Mouse (Mus musculus) layer of hippocampus, adult 11-12 months (tissue): Measurements from ENCODE around the gene Fut1.

Source experiments
- DNase-seq: peaks from one replicate; pipeline ENCODE4 v3.0.0; 2022; ENCODE audit warnings: low spot score

The Fut1 gene

DNA sequence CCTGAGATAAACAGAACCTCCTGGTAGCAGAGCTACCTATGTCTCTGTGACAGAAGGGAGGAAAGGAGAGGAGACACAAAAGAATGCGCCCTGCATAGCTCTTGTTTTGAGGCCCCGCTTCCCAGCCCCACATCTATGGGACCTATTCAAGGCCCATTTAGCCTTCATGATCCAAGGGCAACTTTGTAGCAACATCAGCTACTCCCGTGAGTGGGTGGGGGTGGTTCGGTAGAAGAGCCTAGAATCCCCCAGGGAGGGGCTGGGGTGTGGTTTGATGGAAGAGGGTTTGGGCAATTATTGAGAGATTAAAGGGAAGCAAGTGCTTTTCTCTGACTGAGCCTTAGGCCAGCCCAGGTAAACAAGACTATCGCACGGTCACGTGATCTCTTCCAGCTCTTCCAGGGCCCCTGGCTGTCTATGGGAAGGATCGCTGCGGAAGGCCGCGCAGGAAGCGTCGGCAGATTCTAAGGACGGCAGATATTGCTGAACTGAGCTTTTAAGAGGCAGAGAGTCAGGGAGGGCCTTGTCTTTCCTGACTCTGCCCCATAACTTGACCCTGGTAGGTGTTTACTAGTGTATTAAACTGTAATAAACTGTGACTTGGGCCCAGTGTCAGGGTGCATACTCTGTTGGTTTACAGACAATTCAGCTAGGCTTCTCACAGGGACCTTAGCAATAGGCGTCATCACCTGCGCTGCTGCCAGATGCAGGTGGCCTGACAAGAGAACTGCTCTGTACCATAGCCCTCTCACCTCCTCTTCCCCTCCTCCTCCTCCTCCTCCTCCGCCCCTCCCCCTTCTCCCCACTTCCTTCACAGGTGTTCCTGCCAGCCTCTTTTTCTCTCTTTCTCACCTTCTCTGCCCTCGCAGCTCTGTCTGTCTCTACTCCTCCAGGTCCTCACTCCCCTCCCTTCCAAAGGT lies 17.9 kb upstream of the Fut1 start:
- DNase-seq: no peak

DNA sequence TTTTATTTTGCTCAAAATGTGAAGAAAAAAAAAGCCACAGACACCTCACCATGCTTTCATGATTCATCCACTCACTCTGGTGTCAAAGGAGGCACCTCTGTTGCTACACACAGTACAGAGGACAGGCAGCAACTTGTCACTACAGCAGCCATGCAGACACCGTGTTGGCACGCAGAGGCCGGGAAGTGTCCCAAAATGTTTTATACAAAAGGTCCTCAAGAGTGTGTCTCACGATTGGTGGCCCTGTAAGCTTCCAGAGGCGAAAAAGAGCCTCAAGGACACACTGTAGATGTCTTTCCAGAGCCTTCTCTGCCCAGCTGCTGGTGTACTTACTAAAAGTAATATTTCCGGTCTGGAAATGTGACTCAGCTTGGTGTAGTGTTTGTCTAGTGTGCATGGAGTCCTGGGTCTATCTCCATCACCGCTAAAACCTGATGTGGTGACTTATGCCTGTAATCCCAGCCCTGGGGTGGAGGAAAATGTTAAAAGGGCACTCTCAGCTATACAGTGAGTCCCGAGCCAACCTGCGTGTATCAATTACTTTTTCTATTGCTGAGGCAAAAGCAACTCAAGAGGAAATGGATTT lies 11.3 kb upstream of the Fut1 start:
- DNase-seq: no peak

DNA sequence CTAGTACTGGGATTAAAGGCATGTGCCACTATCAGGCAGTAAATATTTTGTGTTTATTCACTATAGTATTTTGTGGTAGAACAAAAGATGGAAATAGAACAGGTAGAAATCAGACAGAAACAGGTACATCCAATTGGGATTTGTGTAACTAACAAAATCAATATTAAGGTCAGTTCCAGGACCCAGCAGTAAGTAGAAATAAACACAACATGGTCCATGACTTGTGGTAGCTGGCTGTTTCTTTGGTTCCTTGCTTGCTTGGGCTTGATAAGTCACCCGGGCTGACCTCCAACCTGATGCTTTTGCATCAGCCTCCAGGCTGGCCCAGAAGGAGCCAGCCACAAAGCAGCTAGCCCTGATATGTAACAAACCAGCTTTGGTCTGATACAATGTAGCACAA lies 7.6 kb upstream of the Fut1 start:
- DNase-seq: no peak

DNA sequence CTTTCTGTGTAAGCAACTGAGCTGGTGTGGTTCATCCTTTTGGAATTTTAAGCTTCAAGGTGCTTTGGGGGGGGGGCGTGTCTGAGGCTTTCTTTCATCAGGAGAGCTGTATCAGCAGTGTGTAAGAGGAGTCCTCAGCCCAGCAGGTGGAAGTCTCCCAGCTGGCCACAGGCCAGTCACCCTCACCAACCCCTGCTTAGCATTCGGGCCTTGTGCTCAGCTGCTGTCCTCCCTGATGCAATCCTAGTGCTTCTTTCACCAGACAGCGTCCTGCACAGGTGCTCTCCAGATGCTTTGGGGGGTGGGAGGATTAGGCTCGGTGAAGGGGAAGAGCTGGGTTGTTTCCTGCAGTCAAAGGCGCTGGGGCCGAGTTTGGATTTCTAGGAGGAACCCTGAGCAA lies 812 bp upstream of the Fut1 start:
- no peak for DNase-seq

DNA sequence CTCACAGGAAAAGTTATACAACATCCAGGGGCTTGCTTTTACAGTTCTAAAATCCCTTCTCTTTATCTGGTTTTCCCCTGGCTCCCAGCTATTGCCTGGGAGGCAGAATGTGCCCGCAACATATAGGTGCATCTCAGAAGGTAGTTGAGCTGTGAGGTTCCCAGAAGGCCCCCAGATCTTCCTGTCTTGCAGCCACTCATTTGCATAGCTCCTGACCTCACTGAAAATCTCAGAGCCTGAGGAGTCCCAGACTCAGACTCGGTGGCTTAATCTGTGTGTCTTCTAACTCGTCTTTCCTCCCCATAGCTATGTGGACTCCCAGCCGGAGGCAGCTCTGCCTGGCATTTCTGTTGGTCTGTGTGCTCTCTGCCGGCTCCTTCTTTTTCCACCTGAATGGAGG lies 1.2 kb downstream of the Fut1 start:
- no peak for DNase-seq

DNA sequence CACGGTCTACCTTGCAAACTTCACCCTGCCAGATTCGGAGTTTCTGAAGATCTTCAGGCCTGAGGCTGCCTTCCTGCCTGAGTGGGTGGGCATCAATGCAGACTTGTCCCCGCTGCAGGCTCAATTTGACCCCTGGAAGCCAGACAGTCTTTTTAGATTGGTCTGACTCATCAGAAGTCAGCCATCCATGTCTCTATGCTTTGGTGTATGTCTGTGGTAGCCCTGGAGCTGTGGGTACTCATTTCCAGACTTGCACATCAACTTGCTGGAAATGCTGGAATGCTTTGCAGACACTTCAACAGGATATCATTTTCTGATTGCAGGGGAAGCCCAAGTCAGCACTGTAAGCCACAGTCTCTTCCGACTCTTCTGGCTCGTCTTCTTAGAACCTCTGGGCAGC lies 2.5 kb downstream of the Fut1 start:
- DNase-seq: no peak

DNA sequence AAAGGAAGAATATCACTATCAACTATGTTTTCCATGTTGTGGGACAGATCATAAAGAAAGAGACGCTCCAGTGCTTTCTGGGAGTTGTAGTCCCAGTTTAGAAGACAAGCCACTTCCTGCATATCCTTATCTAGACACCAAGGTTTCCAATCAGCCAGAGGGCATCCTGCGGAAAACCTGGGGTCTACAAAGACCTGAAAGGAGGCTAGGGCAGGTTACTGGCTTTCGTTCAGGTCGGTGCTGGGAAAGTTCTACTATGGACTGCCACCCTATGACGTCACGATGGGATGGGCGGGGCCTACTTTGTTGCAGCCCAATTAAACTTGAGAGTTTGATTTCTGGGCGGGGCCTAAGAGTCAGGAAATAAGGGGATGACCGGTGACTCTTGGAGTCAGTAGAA lies 4.4 kb downstream of the Fut1 start, which contains the start of gene Izumo1:
TSS of gene Izumo1 (plus strand) at position 369 of the 400 bp plus-strand sequence.
- no peak for DNase-seq

DNA sequence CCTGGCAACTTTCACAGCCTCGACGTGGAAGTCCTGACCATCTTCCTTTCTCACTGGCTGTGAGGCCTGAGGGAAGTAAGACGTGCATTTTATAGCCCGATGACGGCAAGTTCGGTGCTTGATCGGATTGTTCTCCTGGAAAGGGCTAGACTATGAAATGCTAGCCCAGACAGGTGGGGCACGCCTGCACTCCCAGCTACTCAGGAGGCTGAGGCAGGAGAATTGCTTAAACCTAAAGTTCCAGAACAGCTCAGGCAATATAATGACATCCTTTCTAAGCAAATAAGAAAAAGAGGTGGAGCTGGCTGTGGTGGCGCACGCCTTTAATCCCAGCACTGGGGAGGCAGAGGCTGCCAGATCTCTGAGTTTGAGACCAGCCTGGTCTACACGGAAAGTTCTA lies 6.4 kb downstream of the Fut1 start:
- DNase-seq: no peak

DNA sequence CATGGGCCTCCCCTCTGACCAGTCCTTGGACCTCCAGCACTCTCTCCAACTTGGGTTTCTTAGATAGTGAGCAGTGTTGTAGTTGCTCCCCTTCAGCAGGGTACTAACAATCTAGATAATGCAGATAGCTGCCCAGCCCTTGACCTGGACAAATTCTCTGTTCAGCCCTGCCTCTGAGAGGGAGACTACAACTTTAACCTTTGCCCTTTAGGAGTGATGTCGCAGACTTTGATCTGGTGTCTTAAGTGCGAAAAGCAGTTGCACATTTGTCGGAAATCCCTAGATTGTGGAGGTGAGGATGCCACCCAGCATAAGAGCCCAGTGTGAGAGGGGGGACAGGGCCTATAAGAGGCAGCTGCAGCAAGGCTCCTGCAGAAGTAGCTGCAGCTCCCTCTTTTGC lies 7.6 kb downstream of the Fut1 start:
- no peak for DNase-seq

DNA sequence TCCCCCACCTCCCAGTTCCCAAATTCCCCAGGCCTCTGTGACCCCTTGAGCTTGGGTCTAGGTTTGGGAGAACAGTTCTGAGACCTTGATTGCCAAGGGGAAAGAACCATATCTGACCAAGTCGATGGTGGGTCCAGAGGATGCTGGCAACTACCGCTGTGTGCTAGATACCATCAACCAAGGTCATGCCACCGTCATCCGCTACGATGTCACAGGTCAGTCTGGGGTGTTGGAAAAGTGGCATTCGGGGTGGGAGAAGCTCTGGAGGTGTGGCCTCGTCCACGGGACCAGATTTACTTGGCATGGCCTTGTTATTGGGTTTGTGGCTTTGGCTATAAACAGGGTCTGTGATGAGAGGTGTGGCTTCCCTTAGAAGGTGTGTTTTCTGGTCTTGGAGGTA lies 8.4 kb downstream of the Fut1 start:
- DNase-seq: no peak

DNA sequence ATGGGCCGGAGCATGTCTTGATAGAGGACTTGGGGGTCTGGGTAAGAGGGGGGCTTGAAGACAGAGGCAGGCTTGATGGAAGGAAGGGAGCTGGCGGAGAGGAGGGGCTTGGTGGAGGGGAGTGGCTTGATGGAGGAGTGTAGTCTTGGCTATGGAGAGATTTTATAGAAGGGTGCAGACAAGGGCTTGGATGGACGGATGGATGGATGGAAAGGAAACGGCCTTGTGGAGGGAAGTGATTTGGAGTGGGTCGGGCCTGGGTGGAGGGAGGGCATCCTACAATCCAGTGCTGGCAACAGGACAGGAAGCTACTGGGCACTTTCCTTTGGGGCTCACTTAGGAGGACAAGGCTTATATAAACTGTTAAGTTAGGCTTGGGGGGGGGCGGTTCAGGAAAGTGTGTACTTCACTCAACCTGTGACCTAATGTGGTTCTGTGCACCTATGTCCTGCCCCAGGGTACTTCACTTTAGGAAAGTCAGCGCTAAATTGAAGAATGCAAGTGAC lies 9.5 kb downstream of the Fut1 start:
- no peak for DNase-seq

DNA sequence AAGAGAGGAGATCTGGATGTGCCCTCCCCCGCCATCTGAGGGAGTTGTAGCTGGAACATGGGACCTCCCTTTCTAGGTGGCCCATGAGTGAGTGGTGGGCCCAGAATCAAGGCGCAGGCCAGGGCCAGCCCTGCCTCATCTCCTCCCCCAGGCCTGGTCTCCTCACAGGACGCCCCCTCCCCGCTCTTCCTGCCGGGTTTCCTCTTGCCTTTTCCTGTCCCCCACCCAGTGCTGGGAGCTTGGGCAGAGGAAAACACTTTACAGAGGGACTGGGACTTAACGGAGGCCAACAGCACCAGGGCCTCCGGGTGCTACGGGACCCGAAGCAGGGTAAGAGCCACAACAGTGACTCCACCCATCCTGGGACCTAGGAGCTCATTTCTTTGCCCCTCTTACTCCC lies 10.2 kb downstream of the Fut1 start, which contains the start of gene Rasip1:
TSS of gene Rasip1 (plus strand) at position 228 of the 400 bp plus-strand sequence.
- DNase-seq: no peak

DNA sequence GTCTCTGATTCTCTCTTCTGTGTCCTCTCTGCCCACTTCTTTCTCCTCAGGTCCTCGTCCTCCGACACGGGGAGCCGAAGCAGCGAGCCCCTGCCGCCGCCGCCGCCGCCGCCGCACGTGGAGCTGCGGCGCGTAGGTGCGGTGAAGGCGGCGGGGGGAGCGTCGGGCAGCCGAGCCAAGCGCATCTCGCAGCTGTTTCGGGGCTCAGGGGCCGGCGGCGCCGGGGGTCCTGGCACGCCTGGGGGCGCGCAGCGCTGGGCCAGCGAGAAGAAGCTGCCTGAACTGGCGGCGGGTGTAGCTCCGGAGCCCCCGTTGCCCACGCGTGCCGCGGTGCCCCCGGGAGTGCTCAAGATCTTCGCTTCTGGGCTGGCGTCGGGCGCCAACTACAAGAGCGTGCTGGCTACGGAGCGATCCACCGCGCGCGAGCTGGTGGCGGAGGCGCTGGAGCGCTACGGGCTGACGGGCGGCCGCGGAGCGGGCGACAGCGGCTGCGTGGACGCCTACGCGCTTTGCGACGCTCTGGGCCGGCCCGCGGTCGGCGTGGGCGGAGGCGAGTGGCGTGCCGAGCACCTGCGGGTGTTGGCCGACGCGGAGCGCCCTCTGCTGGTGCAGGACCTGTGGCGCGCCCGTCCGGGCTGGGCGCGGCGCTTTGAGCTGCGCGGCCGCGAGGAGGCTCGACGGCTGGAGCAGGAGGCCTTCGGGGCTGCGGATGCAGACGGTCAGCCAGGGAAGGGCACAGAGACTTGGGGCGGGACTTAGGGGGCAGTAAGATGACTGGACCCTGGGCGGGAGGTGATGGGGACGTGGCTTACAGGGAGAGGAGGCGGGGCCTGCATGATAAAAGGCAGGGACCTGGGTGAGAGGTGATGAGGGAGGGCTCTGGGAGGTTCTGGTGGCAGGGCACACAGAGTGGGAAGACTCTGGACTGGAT lies 11.5 kb downstream of the Fut1 start:
- peak; percentile 83 for DNase-seq

DNA sequence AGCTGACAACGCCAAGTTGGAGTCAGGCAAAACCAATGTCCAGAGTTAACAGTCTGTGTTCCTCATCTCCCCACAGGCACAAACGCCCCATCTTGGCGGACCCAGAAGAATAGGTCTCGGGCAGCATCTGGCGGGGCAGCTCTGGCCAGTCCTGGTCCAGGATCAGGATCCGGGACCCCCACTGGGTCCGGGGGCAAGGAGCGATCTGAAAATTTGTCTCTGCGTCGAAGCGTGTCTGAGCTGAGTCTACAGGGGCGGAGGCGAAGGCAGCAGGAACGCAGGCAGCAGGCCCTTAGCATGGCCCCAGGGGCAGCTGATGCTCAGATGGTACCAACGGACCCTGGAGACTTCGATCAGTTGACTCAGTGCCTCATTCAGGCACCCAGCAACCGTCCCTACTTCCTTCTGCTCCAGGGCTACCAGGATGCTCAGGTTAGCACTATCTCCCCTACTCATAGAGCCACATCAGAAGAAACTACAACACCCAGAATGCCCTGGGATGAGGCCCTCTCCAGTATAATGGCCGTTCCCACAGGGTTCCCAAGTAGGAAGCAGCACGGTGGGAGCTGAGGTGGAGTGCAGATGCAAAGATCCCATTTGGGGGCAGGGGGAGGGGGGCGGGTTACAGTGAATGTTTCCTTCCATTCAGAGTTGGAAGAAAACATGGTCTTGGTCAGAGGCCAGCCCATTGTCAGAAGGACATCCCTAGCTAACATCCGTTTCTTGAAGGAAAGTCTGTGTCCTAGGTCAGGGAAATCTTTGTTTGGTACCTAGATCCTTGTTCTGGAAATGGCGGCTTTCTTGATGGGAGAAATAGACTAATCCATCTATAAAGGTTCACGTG lies 13.2 kb downstream of the Fut1 start:
- DNase-seq: no peak

DNA sequence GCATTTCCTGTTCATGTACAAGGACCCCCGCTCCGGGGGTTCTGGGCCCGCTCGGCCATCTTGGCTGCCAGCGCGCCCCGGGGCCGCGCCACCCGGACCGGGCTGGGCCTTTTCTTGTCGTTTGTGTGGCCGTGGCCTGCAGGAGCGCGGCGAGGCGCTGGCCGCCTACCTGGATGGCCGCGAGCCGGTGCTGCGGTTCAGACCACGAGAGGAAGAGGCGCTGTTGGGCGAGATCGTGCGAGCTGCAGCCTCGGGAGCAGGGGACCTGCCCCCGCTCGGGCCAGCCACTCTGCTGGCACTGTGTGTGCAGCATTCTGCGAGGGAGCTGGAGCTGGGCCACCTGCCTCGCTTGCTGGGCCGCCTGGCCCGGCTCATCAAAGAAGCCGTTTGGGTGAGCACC lies 15.4 kb downstream of the Fut1 start:
- no peak for DNase-seq

DNA sequence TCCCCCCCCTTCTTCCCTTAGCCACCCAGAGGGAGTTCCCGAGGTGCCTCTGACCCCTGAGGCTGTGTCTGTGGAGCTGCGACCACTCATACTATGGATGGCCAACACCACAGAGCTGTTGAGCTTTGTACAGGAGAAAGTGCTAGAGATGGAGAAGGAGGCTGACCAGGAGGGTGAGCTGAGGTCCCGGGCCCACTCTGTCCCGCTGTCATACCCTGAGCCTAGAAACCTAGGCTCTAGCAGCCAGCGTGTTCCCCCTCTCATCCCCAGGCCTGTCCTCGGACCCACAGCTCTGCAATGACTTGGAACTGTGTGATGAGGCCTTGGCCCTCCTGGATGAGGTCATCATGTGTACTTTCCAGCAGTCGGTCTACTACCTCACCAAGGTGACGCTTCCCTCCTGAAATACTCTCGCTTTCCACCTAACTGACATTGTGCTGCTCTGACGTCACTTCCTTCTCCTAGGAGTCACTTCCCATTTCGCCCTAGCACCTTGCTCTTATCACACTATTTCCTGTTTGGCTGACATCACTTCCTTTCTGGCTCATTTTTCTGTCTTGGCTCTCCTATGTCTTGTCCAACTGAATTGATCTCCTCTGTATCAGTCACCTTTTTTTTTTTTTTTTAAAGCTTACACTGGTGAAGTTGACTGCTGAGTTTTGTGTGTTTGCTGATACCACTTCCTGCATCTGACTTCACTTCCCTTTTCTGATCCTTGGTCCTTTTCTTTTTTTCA lies 18.0 kb downstream of the Fut1 start:
- no peak for DNase-seq

DNA sequence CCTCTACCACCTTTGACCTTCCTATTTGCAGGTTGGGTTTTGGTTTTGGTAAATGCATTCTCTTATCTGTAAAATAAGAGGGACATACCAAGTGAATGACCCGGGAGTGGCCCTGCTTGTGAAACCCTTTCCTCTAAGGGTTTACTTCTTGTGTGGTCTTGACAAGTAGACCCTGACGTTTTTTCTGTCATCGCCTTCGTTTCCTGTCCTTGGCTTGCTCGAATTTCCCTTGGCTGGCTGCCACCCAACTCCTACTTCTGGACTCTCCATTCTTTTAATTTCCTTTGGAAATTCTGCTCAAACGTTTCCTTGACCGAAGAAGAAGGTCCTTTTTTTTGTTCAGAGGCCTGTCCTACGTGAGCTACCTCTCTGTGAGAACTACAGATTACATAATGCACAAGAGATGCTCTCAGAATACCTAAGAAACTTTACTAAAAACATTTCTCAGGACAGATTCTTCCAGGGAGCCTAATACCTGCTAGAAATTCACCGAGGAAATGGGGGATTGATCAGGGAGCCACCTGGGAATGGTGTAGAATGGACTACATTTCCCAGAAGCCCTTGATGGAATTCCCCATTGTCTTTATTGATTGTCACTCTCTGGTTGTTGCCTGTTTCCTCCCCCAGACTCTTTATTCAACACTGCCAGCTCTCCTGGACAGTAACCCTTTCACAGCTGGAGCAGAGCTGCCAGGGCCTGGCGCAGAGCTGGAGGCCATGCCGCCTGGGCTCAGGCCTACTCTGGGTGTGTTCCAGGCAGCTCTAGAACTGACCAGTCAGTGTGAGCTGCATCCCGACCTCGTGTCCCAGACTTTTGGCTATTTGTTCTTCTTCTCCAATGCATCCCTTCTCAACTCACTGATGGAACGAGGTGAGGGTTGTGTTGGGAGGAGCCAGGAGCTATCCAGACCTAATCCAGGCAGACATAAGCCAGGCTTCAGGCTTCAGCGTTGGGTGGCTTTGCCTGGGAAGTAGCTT lies 18.9 kb downstream of the Fut1 start:
- no peak for DNase-seq

DNA sequence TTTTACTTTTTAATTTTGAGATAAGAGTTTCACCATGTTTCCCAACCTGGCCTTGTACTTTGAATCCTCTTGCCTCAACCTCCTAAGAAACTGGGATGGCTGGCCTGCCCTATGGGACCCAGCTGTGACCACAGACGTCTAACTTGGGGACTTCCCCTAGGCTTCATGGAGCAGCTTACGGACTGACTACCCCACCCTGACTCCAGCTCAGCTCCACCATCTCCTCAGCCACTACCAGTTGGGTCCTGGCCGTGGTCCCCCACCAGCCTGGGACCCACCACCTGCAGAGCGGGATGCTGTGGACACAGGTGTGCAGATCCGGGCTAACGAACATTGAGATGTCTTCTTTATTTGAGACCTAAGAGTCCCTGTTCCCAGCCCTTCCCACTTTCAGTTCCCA lies 20.6 kb downstream of the Fut1 start:
- no peak for DNase-seq

DNA sequence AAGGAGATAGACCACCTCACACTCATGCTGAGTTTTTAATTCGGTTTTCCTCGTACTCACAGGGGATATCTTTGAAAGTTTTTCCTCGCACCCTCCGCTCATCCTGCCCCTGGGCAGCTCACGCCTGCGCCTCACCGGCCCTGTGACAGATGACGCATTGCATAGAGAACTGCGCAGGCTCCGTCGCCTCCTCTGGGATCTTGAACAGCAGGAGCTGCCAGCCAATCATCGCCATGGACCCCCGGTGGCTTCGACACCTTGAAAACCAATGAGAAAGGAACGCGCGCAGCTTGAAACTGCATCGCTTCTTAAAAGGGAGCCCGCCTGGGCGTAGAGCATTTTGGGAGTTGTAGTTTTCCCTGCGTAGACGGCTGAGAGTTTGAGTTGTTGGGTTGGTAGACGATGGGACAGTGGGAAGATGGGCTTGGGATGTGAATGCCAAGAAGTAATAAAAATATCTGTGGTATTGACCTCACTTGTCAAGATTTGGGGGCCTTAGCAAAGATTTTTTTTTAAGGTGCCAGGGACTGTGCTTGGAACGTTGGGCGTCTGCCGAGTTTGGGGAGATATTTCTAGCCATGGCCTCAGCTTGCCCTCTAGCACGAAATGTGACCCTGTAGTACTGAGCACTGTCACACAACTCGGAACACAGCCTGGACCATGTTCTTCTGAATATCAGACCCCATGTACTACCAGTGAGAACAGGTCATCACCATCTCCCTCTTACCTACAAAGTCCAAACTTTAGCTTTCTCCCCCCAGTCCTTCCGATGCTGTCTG lies 21.7 kb downstream of the Fut1 start:
- peak; percentile 97 for DNase-seq
